Mouse (Mus musculus) stomach, postnatal 0 days (tissue): Measurements from ENCODE around the gene Armh1.

Experiments
- CTCF ChIP-seq: IDR thresholded peaks from 2 replicates; pipeline ENCODE4 v1.5.1; 2016; ENCODE audit warnings: antibody characterized with exemption, low read depth, mild to moderate bottlenecking, moderate library complexity
- EP300 ChIP-seq: optimal IDR thresholded peaks from 2 replicates; pipeline ENCODE3; 2016; ENCODE audit warnings: antibody characterized with exemption

GRCm38 (mm10) chr4:117280397-117280930, 28.5 kb upstream of the Armh1 start:
- no peak for TF ChIP-seq EP300
- no peak for TF ChIP-seq CTCF
